Mouse (Mus musculus): ENCODE data around the gene Neu1.
"Not testable (repeated sequence)": the region's sequence is repeated elsewhere in the genome, so short reads cannot be mapped to it uniquely, and the experiment has no call there.

Gene Neu1

DNA sequence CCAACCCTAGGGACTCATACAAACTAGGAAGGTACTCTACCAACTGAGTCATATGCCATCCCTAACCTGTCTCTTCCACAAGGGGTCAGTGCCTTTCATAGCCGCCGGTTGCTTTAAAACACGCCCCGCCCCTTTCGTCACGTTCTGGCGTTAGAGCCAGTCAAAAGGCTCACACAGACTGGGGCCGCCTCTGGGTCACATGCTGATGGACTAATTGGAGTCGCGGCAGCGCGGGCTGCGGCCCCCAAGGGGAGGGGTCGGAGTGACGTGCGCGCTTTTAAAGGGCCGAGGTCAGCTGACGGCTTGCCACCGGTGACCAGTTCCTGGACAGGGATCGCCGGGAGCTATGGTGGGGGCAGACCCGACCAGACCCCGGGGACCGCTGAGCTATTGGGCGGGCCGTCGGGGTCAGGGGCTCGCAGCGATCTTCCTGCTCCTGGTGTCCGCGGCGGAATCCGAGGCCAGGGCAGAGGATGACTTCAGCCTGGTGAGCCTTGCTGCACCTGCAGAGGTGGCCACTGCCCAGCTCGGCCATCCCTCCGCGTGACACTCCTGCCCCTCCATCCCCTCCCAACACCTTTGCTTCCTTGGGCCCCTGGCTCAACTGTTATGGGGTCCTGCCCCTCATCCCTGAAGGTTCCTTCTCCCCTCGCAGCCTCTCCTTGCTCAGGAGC, at the start of gene Neu1:
TSS of gene Neu1 (plus strand) at position 193 of the 674 bp plus-strand sequence.
- in situ Hi-C loops (cut with MboI), result no loop called here

DNA sequence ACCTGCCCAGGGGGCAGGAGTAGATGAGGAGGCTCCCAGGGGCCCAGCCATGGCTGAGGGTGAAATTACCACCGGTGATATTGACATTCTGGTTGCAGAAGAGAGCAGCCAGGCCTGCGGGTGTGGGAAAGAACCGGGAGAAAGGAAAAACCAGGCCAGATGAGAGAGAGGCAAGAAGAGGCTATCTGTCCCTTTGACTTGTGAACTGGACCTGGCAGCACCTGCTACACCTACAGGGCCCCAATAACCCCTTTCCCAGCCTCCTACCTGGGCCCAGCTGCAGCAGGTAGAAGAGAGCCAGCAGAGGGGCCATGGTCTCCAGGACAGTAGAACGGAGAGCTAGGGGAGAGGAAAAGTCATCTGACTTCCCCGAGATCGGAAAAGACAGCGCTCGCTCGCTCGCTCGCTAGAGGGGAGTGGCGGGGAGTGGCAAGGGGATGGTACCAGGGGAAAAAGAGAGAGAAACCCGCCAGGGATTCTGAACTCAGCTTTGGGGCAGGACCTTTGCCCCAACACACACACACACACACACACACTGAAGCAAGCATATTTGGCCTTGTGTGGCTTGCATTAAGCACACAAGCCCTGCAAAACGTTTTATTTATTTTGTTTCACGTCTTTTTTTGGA, 49.3 kb upstream of the Neu1 start, which contains the start of gene Gm20547:
TSS of gene Gm20547 (minus strand) at position 360 of the 628 bp plus-strand sequence.
- in situ Hi-C loops (cut with MboI), result no loop called here

DNA sequence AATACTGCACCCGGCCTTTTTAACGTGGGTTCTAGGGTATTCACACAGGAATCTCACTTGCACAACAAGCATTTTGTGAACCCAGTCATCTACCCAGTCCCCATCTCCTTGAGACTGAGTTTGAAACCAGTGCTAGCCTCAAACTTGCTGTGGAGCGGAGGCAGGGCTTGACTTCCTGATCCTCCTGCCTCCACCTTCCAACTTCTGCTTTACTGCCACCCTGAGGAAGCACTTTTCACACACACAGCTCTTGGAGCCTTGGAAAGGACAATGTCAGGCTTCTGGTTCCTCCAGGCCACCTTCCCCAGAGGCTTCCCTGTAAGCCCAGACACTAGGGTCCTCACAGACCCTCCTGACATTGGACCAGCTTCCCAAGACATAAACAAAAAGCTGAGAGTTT, 47.7 kb upstream of the Neu1 start:
- in situ Hi-C loops (cut with MboI), result no loop called here

DNA sequence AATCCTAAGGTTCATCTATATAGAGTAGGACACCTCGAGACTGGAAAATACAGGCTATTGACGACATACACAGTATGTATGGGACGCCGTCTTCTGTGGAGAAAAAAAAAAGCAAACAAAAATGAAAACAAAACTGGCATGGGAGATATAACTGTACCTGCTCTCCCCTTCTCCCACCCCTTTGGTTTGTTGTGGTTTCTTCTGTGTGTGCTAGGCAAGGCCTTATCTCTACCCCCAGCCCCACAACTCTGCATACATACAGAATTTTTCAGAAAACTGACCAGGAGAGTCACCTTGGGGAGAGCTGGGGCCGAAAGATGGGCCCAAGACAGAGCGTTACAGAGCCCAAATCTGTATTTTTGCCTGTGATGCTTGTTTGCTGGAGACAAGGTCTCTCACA, 46.3 kb upstream of the Neu1 start:
- in situ Hi-C loops (cut with MboI), result no loop called here

DNA sequence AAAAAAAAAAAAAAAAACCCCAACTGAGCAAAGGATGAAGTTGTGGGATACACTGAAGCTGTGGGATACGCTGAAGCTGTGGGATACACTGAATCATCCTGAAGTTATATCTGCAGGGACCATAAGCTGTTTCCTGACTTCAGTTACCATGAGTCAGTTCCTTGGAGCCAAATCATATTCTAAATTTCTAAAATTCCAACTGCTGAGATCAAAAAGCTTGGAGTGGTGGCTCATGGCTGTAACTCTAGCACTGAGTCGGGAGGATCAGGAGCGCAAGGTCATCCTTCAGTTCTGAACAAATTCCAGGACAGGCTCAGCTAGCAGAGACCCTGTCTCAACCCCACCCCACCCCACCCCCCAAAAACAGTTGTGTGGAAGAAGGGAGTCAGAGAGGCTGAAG, 45.4 kb upstream of the Neu1 start:
- in situ Hi-C loops (cut with MboI), result no loop called here

DNA sequence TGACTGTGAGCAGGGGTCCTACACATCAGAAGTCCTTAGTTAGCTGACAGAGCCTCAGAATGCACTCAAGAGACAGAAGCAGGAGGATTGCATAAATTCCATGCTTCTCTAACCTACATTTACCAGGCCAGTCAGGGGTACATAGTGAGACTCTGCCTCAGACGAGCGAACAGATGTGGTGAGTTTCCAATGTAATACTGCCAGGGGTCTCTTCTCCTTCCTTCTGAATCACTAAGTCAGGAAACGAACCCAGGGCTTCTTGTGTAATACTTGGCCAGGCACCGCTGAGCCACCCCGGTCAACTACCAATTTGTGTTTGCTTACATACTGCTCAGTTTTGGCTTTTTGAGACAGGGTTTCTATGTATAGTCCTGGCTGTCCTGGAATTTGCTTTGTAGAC, 43.1 kb upstream of the Neu1 start:
- in situ Hi-C loops (cut with MboI), result no loop called here

DNA sequence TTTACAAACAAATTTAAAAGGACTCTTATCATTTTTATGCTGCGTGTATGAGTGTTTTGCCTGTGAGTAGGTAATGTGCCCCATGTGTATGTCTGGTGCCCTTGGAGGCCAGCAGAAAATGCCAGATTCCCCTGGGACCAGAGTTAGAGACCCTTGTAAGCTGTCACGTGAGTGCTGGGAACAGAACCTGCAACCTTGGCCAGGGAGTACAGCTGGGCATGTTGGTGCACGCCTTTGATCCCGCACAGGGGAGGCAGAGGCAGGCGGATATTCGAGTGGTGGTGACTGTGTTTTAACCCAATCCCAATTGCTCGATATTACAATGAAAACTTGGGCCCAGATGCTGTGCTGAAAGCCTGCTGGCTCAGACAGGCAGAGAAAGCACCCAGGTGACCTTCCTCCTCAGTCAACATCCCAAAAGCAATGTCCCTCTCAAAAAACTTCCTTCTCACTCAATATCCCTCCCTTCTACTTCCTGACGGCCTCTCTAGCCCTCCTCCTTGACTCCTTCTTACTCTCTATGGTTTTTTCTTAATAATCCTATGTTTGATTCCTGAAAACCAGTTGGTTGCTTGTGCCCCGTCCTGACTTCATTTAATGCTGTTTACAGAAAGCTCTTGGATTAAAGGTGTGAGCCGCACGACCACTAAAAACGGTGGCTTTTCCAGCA, 40.8 kb upstream of the Neu1 start:
- in situ Hi-C loops (cut with MboI), result no loop called here

DNA sequence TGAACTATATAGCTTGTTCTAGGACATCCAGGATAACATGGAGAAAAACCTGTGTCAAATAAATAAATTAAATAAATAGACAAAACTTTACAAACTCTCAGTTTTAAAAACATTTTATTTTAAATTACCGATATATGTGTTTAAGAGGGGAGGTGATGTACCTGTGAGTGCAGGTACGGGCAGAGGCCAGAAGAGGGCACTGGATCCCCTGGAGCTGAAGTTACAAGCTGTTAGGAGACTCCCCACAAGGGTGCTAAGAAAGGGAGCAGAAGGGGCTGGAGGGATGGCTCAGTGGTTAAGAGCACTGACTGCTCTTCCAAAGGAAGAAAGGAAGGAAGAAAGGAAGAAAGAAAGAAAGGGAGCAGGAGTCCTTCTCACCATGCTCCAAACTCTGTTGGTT, 39.7 kb upstream of the Neu1 start:
- in situ Hi-C loops (cut with MboI), result no loop called here

DNA sequence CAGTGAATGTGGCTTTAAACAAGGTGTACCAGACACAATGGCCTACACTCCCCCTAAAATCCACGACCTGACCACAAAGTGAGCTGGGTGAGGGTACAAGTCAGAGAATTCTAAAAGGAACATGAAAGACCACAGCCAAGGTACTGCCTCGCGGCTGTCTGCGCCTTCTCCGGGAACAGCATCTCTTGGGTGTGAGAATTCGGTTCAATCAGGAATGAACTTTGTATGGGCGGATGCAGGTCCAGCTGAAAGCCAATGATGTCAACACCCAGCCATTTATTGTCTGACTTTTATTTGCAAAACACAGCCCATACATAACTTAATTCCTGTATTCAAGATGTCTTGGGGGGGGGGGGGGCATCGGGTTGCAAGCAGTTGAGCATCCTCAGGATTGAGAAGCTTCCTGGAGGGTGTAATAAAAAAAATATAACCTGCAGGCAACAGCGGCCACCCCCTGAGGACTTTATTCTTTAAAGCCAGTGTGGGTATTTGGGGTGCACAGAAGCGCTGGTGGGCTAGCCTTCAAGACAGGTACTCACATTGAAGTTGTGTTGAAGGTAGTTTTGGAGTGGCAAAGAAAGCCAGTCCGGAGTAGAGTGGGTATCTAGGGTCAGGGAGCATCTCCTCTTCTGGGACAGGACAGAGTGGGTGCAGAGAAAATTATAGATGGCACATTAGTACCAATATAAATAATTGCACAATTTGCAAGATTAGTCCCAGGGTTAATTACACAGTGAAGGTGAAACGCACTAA, 37.8 kb upstream of the Neu1 start:
- in situ Hi-C loops (cut with MboI), result no loop called here

DNA sequence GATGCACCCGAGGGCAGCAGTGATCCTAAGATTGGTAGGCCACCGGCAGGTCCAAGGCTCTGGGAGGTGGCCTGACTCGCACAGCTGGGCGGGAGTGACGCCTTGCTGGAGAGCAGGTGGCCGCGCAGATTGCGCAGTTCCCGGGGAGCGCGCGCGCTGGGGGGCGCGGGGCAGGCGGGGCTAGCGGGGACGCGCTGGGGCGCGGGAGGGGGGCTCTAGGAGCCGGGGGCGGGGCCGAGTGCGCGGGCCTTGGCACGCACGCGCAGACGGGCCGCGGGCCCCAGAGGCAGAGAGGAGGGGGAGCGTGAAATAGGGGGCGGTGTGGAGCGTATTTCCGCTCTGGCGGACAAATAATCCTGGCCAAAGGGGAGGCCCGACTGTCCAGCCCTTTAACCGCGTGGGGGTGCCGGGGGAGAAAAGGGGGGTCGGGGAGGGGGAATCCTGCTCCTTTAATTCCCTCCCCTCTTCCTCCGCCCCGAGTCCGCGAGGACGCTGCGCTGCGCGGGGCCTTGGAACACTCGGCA, 36.9 kb upstream of the Neu1 start:
- in situ Hi-C loops (cut with MboI), result no loop called here

DNA sequence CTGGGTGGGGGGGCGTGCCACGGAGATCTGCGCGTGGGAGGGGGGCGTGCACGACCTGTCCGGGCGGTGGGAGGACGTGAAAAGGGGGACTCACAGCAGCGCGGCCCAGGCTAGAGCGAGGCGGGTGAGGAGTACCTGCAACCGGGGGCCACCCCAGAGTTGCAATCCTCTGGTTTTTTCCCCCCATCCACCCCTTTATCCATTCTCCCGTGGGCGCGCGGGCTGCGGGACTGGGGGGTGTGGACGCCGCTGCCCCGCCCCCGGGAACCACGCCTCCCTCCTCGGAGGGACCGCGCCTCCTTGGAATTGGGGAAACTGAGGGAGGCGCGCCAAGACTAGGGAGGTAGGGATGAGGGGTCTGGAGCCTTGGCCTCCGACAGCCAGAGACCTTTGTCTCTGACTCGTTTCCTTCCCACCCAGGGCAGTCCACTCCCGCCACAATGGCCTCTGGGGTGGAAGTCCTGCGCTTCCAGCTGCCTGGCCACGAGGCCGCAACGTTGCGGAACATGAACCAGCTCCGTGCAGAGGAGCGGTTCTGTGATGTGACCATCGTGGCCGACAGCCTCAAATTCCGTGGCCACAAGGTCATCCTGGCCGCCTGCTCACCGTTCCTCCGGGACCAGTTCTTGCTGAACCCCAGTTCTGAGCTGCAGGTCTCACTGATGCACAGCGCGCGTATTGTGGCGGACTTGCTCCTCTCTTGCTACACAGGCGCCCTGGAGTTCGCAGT, 36.1 kb upstream of the Neu1 start:
- in situ Hi-C loops (cut with MboI), result no loop called here

DNA sequence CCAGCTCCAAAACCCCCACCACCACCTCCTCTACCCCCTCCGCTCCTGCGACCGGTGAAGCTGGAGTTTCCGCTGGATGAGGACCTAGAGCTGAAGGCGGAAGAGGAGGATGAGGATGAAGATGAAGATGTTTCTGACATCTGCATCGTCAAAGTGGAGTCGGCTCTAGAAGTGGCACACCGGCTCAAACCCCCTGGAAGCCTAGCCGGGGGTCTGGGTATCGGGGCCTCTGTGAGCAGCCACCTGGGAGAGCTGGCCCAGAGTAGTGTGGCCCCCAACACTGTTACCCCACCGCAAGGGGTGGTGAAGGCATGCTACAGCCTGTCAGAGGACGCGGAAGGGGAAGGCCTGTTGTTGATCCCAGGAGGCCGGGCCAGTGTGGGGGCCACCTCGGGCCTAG, 35.3 kb upstream of the Neu1 start:
- in situ Hi-C loops (cut with MboI), result no loop called here

DNA sequence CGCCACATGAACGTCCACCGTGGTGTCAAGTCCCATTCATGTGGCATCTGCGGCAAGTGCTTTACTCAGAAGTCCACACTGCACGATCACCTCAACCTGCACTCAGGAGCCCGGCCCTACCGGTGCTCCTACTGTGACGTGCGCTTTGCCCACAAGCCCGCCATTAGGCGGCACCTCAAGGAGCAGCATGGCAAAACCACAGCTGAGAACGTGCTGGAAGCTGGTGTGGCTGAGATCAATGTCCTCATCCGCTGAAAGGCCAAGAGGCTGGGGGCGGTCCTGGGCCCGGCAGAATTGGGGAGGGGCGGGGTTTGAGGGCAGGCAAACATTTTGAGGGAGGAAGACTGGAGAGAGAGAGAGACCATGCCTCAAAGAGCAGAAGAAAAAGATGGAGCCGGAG, 34.7 kb upstream of the Neu1 start:
- in situ Hi-C loops (cut with MboI), result no loop called here

DNA sequence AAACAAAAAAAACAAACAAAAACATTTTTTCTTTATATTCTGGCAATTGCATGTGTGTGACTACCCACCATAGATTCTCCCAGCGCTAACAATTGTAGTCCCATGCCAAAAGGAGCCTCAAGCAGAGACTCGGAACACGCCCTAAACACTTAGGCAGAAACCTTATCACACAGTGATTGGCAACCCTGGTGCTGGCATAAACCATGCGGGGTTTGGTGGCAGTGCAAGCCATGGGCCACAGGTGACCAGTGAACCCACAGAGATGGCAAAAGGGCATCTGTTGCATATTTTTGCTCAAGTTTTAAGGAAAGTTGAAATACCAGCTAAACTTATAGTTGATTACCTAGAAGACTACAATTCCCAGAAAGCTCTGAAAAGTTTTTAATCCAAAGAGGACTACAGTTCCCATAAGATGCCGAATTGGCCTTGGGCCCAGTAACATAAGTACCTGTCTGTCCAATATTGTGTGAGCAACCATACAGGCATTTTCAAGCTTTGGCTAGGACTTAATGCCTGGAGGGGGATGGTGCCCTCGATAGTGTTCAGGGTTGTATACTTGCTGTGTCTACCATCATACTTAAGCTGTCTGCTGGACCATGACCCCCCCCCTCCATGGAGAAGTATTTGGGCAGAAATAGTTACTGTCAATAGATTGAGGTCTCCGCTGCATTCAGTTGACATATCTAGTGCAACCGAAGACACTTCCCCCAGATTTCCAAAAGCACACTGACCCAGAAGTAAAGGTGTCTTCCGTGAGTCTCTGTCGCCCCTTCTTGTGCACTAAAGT, 33.5 kb upstream of the Neu1 start:
- in situ Hi-C loops (cut with MboI), result no loop called here

DNA sequence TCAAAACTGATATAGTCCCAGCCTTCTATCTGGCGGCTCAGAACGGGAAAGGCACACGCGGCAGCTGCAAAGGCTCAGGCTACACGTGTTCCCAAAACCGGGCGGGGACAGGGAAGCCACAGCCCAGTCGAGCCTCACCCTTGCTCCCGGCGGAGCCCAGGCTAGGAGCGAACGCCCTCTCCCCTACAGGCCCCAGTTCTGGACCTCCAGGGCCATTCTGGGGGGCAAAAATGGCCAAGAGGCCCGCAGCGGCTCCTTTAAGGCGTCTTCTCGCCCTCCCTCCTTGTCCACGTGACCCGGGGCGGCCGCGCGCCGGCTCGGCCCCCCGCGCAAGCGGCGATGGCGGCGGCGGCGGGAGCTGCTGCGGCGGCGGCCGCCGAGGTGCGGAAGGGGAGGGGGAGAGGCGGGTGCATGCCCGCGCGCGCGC, 32.9 kb upstream of the Neu1 start, which contains the start of the genes C2 and Ehmt2:
TSS of gene C2 (minus strand) at position 106 of the 427 bp plus-strand sequence.
TSS of gene Ehmt2 (plus strand) at position 310 of the 427 bp plus-strand sequence.
- in situ Hi-C loops (cut with MboI), result no loop called here

DNA sequence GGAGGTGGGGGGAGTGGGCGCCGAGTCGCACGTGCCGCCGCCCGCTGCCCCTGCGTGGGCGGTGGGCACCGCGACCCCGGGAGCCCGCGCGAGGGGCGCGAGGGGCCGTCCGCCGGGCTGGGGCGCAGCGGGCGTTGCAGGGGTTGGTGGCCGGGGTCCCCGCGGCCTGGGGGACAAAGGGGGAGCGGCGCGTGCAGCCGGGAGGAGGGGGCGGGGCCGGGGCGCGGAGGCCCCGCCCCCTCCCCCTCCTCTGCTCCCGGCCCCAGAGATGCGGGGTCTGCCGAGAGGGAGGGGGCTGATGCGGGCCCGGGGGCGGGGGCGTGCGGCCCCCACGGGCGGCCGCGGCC, 32.4 kb upstream of the Neu1 start:
- in situ Hi-C loops (cut with MboI), result no loop called here

DNA sequence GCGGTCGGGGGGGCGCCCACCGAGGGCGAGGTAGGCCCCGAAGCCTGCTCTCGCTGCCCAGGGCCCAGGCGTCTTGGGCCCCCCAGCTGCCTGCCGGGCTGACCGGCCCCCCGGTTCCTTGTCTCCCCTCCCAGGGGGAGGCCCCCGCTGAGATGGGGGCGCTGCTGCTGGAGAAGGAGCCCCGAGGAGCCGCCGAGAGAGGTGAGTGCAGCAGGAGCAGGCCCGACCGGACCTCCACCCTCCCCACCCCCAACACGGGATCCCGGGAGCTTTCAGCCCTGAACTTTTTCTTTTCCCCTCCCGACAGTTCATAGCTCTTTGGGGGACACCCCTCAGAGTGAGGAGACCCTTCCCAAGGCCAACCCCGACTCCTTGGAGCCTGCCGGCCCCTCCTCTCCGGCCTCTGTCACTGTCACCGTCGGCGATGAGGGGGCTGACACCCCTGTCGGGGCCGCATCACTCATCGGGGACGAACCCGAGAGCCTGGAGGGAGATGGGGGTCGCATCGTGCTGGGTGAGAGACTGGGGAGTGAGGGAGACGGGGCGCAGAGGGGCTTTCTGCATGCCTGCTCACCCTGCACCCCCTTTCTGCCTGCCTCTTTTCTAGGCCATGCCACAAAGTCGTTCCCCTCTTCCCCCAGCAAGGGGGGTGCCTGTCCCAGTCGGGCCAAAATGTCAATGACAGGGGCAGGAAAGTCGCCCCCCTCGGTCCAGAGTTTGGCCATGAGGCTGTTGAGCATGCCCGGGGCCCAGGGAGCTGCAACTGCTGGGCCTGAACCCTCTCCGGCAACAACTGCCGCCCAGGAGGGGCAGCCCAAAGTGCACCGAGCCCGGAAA, 31.8 kb upstream of the Neu1 start:
- in situ Hi-C loops (cut with MboI), result no loop called here

DNA sequence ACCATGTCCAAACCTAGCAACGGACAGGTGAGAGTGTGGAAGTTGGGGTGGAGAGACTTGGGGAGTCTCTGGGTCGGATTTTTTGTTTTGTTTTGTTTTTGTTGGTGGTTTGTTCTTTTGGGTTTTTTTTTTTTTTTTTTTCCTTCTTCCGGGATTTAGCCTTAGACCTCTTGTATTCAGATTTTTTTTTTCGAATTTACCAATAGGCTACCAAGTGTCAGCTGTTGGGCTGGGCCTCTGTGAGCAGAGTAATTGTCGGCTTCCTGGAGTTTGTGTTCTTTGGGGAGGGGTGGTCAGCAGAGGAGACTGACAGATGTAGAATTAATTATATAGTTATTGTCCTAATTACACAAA, 31.2 kb upstream of the Neu1 start:
- in situ Hi-C loops (cut with MboI), result no loop called here

DNA sequence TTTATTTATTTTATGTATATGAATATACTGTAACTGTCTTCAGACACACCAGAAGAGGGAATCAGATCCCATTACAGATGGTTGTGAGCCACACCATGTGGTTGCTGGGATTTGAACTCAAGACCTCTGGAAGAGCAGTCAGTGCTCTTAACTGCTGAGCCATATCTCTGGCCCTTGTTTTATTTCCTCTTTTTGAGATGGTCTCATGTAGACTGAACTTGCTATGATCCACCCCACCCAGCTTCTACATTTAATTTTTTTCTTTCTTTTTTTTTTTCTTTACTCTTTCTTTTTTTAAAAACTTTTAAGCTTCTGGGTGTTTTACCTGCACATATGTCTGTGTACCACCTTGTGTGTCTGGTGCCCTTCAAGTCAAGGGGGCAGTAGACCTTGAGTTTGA, 30.2 kb upstream of the Neu1 start:
- in situ Hi-C loops (cut with MboI), result not testable (repeated sequence)

DNA sequence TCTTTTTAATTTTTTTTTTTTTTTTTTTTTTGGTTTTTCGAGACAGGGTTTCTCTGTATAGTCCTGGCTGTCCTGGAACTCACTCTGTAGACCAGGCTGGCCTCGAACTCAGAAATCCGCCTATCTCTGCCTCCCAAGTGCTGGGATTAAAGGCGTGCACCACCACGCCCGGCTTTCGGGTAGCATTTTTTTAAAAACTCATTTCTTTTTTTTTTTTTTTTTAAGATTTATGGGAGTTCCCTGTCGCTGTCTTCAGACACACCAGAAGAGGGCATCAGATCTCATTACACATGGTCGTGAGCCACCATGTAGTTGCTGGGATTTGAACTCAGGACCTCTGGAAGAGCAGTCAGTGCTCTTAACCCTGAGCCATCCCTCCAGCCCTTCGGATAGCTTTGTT, 29.1 kb upstream of the Neu1 start:
- in situ Hi-C loops (cut with MboI), result not testable (repeated sequence)

Measured in mature B cell (primary cell).